Mouse (Mus musculus) T-cell, adult 2 months (primary cell): ENCODE measurements at regions not wholly inside any gene's neighbourhood (a gene's known extent, or its start where the extent isn't known, plus 50 kb on each side); places are given as distances from the start of the nearest gene placed in this dataset.

Source experiments
- DNase-seq: peaks from one replicate; pipeline ENCODE4 v3.0.0; 2022; ENCODE audit warnings: low spot score

GRCm38 (mm10) chr1:193787417-193787816 lies 417.3 kb upstream of the Camk1g start:
- no peak for DNase-seq

DNA sequence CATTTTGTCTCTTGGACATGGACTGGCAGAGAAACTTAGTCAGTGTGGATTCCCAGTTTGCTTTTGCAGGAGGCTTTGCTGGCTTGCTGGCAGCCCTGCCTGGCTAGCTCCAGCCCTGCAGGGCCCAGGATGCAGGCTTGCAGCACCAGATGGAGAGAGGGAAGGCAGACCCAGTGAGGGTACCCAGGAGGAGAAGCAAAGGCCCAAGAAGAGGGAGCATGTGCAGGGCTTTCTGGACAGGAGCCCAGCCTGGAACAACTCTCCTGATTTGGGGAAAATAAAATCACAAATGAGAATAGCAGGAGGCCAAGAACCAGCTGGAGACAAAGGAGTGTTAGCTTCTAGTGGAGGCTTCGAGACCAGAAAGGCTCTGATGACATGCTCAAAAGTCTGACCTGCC lies 414.9 kb upstream of the Camk1g start:
- DNase-seq, result no peak

DNA sequence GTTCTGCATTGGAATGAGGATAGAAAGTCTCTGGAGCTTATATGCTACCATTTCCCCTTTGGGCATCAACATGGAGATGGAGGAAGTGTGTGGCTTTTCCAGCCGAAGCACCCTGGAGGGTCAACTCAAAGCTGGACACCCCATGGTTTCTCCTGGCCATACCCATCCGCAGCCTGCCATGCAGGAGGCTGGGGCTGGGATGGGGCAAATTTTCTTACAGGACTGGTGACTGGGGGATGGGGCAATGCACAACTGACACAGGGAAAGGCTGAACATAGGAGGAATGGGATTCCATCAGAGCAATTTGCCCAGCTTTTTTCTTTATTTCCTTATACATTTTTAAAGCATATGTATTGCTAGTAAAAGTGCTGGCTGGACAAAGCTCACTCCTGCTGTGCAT lies 414.4 kb upstream of the Camk1g start:
- no peak for DNase-seq

- DNase-seq, result no peak
Observed at GRCm38 (mm10) chr1:193778181-193778580, 408.1 kb upstream of the Camk1g start.

DNA sequence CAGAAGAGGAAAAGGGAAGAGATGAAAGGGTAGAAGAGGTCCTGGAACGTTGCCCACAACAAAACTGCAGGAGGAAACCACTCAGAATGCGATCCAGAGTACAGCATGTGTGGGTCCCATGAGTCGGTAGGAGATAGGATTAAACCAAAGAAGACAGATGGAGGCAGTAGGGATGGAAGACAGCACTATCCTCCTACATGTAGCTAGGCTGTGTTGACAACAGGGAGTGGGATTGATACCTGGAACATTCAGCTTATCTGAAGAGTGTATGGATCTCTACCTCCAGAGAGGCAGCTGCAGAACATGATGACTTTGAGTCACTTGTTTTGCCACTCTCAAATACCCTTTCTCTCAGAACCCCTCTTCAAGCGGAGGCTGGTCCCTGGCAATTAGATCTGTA lies 399.4 kb upstream of the Camk1g start:
- DNase-seq, result no peak

- no peak for DNase-seq
Observed at GRCm38 (mm10) chr1:193764103-193764502, 394.0 kb upstream of the Camk1g start.

DNA sequence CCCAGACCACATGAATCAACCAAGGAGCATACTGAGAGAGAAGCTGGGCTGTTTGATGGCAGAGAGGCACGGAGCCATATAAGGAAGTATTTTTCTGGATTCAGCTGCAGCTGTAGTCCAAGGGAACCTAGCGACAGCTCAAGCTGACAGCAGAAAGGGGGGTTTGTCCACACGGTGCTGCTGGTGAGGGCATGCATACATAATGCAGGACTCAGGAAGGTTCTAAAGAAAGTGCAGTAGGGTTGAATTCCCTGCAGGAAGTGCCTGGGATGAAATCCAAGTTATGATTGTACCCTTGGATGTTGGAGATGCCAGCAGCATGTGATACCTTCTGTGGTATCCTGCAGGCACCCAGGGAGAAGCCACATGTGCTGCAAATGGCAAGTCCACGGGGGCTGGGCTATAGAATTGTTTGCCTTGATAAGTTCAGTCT lies 381.7 kb upstream of the Camk1g start:
- DNase-seq, result no peak

DNA sequence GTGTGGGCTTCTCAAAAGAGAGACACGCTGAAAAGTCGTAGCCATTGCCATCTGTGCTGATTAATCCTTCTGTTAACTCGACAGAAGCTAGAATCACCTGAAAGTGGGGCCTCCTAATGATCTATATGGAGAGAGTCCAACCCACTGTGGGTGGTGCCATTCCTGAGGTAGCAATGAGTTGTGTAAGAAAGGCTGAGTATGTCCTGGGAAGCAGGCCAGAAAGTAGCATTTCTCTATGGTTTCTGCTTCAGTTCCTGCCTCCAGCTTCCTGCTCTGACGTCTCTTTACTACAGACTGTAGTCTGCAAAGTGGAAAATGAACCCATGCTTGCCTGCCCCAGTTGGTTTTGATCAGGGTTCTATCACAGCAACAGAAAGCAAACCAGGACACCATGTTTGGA lies 380.8 kb upstream of the Camk1g start:
- no peak for DNase-seq

GRCm38 (mm10) chr1:193747426-193747960 lies 377.4 kb upstream of the Camk1g start:
- DNase-seq, result no peak

GRCm38 (mm10) chr1:193742688-193743087 lies 372.6 kb upstream of the Camk1g start:
- DNase-seq, result no peak

- DNase-seq, result no peak
Observed at GRCm38 (mm10) chr1:193738821-193739220, 368.7 kb upstream of the Camk1g start.

DNA sequence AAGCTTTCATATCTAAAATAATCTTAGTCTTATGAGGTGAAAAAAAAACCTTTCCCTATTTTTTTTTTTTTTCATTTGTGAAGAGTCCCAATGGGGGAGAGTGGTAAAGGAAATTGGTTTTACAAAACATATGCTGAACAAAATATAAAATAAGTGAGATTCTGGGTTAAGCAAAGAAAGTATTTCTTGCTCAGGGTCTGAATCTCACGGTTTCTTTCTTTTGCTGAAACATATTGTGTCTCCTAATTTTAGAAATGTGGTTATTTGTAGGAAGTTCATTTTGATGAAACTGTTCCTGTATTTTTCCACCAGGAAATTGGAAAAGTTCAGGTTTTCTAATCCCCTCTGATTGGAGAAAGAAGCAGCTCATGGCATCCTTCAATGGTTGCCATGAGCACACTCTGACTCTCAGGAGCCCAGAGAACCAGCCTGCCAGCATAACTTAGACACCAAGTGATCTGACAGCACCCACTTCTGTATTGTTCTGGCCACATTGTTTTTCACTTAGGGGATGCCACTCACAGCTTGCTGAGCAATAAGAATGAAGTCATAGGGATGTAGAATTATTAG lies 365.9 kb upstream of the Camk1g start:
- no peak for DNase-seq

GRCm38 (mm10) chr1:193734014-193734763 lies 364.1 kb upstream of the Camk1g start:
- DNase-seq, result no peak

- no peak for DNase-seq
Observed at GRCm38 (mm10) chr1:193733402-193733801, 363.3 kb upstream of the Camk1g start.

DNA sequence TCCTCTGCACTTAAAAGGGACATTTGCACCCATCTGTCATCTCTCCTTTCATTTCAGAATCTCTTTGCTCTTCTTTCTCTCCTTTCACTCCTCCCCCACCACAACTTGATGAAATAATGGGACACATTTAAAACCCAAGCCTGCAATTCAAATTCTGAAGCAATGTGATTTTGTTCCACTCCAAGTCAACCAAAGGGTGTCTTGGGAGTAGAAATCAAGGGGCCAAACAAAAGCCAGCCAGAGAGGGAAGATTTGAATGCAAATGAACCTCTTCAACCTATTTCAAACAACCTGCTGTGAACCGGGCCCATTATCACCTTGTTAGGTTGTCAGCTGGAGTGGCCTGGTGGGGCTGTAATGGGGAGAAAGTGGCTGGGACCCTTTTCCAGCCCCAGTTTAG lies 362.0 kb upstream of the Camk1g start:
- DNase-seq, result no peak

DNA sequence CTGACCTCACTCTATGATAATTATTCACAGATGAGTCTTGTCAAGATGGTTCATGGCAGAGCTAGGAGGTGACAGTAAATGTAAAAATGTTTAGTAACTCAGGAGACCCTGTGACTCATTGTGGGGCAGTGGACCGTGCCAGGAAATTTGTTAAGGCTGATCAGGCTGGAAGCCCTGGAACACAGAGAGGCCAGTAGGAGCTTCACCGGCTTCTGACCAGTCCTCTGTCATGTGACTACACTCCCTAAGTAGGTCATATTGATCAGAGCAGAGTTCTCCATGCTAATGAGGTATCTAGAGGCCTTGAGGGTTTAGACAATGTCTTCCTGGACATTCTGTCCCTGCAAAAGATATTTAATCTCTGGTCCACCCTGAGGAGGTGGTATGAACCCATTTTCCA lies 351.8 kb upstream of the Camk1g start:
- no peak for DNase-seq

GRCm38 (mm10) chr1:193720420-193720851 lies 350.3 kb upstream of the Camk1g start:
- no peak for DNase-seq

GRCm38 (mm10) chr1:193715328-193715727 lies 345.2 kb upstream of the Camk1g start:
- DNase-seq, result no peak

DNA sequence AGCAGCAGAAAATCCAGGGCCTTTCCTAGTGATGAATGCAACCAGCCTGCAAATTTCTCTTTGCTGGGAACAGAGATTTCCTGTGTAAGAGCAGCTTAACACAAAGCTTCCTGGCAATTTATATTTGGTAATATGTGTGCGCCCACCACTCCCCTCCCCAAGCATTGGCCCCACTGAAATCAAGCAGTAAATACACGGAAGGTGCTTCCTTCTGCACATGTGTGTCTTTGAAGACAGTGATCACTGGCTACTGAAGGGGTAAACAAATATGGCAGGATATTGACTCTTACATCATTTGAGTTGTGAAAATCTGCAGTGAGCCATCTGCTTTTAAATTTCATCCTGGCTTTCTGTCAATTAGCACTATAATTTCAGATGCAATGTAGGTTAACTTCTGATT lies 344.5 kb upstream of the Camk1g start:
- DNase-seq, result no peak

DNA sequence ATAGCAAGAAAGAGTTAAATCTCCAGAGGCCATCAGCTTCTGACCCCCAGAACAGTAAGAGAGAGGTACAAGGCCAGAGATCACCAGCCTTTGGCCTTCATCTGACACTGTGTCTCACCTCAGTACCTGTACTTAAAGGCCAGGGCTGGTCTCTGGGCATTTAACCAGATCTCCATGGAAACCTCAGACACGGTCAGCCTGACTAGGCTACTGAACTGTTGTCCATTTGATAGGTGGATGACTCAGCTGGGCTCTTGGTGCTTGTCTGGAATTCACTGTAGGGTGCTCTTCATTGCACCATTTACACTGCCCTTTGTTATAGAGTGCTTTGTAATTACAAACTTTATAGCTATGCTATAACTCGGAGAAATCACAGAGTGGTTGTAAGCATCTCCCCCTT lies 335.1 kb upstream of the Camk1g start:
- DNase-seq, result no peak

DNA sequence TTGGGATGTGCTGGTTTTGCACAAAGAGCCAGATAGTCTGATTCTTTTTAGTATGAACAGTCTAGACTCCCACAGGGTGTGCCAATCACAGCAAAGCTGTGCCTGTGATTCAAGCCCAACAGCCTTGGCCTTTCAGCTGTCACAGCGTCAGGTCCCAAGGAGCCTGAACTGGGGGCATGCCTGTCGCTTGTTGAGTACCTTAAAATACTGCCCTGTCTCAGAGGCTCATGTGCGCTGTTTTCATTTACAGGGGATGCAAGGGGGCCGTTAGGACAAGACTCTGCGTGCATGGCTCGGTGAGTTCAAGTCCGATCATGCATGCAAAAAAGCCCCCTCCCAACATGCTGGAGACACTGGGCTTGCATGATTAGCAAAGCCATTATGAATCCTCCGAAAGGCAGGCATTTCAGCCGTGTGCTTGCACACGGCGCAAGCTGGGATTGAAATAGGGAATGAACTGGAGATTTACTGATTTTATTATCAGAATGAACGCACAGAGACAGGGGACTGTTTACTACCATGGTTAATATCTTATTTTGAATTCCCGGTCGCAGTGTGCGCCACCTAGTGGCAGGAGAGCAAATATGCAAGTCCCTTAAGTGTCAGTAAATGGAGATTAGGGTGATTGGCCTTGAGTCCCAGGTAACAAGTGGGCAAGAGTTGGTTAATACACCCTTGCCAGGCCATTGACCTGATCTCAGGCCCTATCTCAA lies 332.8 kb upstream of the Camk1g start:
- peak; percentile 28 for DNase-seq

- DNase-seq, result no peak
Observed at GRCm38 (mm10) chr1:193700217-193700616, 330.1 kb upstream of the Camk1g start.
